Mouse (Mus musculus) lung, embryonic 16.5 days (tissue): ENCODE measurements at regions not wholly inside any gene's neighbourhood (a gene's known extent, or its start where the extent isn't known, plus 50 kb on each side); places are given as distances from the start of the nearest gene placed in this dataset.

Source experiments
- ATAC-seq: fragments of 200-750 bp; cut with Nextera tagmentation; 2 replicates; pipeline ENCODE4 v1.8.0; 2017; ENCODE audit warnings: low read depth, mild to moderate bottlenecking, moderate library complexity
- H3K27ac ChIP-seq: fragments of 300-500 bp; sonication (generic); 2 replicates; pipeline ENCODE4 v1.5.1; 2014; ENCODE audit warnings: mild to moderate bottlenecking, control low read depth, low read length
- H3K27me3 ChIP-seq: fragments of 300-500 bp; sonication (generic); 2 replicates; pipeline ENCODE4 v1.6.1; 2014; ENCODE audit warnings: low read depth, low read length, mixed read lengths; ENCODE audit not compliant: control insufficient read depth, insufficient read depth
- H3K36me3 ChIP-seq: fragments of 300-500 bp; sonication (generic); 2 replicates; pipeline ENCODE4 v1.6.1; 2014; ENCODE audit warnings: low read length; ENCODE audit not compliant: control insufficient read depth, insufficient read depth
- H3K4me1 ChIP-seq: fragments of 300-500 bp; sonication (generic); replicated peaks from 2 replicates; pipeline ENCODE4 v1.6.1; 2014; ENCODE audit warnings: low read length, mixed read lengths; ENCODE audit not compliant: control insufficient read depth, insufficient read depth
- H3K4me2 ChIP-seq: fragments of 300-500 bp; sonication (generic); 2 replicates; pipeline ENCODE4 v1.6.1; 2014; ENCODE audit warnings: low read depth, low read length, control low read depth
- H3K4me3 ChIP-seq: fragments of 300-500 bp; sonication (generic); 2 replicates; pipeline ENCODE4 v1.5.1; 2014; ENCODE audit warnings: mild to moderate bottlenecking, low read length, control low read depth
- H3K9ac ChIP-seq: fragments of 300-500 bp; sonication (generic); 2 replicates; pipeline ENCODE4 v1.6.1; 2014; ENCODE audit warnings: low read length, control low read depth
- H3K9me3 ChIP-seq: fragments of 300-500 bp; sonication (generic); 2 replicates; pipeline ENCODE4 v1.6.1; 2016; ENCODE audit warnings: low read length; ENCODE audit not compliant: control insufficient read depth
- WGBS: fragments of 180-500 bp; shearing (Covaris S2); extraction: QIAGEN DNeasy Blood & Tissue Kit; methylation state at CpG from one replicate; pipeline ENCODE4 v1.1.7; 2014; 5-methylcytosine and 5-hydroxymethylcytosine counted together

DNA sequence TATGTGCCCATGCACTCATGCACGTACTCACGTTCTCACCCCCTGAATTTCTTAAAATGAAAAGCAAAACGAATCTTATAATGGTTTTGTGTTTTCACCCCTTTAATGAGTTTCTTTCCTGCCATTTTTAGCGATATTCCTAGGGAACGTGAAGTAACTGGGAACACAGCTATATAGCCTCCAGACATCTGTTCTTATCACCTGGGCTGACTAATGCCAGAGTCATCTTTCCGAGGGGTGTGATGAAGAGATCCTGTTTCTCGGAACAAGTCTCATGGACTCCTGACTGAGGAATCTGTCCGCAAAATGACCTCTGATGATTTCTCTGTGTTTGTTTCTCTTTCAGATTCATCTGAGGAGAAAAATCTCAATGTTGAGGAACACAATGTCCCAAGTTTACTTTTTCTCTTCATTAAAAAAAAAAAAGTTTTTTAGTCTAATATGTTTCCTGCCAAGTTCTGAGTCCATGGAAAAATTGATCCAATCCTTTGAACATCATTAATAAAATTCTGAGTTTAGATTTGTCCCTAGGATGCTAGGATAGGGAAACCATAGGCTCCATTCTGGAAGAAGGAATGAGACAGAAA lies 435.7 kb upstream of the Tshz3 start:
- Histone ChIP-seq H3K27me3 (no peaks in the 10 kb centered on the region), H3K9me3 (no peaks in the 10 kb centered on the region), H3K4me1 (no peaks in the 10 kb centered on the region; the same call in 1 of the 2 replicates), H3K9ac (no peak overlapping the region), H3K4me2 (no peak overlapping the region), H3K4me3 (no peak overlapping the region), H3K27ac (no peak overlapping the region), H3K36me3 (no peaks in the 10 kb centered on the region)
- no peak for ATAC-seq
- WGBS, result 55% methylated on average over 8 of the region's 8 CpGs

DNA sequence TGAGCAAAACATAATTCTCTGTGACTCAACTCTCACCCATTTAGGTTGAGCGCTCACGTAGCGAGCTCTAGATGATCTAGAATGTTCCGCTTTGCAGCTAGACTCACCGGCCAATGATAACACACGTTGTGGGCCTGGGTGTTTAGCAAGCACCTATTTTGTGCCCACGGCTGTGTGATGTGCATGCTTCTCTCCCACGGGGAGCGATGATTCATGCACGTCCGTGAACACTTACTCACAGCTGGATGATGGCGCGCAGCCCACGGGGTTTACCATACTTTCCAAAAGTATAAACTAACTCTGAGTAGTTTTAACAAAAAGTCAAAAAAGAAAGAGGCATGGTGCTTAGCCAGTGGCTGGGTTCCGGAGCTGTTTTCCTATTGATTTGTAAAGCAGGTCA lies 440.8 kb upstream of the Tshz3 start:
- Histone ChIP-seq H3K36me3 (no peaks in the 10 kb centered on the region), H3K9ac (no peak overlapping the region), H3K4me1 (no peaks in the 10 kb centered on the region), H3K4me2 (no peak overlapping the region), H3K27ac (no peak overlapping the region), H3K9me3 (no peaks in the 10 kb centered on the region), H3K4me3 (no peak overlapping the region), H3K27me3 (no peaks in the 10 kb centered on the region)
- 82% methylated on average over 15 of the region's 15 CpGs for WGBS
- ATAC-seq, result no peak

DNA sequence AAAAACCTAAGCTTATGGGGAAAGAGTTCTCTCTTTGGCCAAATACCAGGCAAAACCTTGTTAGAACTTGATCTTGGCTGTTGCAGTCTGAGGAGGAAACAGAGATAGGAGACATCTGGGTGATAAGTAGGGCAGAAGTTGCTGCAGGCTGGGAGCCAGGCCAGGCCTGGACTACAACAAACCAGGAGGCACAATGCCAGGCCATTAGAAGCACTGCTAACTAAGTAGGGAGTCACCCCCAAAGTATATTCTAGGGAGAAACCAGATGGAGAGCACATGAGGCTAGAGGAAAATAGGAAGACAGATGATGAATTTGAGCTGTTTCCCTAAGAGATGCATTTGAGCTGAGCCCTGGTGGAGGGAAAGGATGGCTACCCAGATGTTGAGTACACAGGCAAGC lies 444.6 kb upstream of the Zfp507 start:
- peak; percentile 69 for ATAC-seq
- Histone ChIP-seq H3K9me3 (no peaks in the 10 kb centered on the region), H3K4me3 (no peak overlapping the region), H3K27ac (no peak overlapping the region), H3K27me3 (no peaks in the 10 kb centered on the region), H3K4me2 (no peak overlapping the region), H3K4me1 (no peaks in the 10 kb centered on the region), H3K36me3 (no peaks in the 10 kb centered on the region), H3K9ac (no peak overlapping the region)

DNA sequence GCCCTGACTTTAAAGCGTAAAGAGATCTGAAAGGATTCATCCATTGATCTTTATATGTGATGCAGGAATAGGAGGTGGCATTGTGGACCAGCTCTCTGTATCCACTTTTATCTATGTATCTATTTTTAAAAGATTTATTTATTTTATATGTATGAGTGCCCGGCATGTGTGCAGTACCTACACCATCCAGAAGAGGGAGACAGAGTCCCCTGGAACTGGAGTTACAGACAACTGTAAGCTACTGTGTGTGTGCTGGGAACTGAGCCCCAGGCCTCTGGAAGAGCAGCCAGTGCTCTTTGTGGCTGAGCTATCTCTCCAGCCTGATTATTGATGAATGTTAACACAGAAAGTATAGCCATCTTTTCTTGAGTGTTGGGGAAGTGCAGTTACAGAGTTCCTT lies 433.9 kb upstream of the Zfp507 start:
- H3K9me3 ChIP-seq, result peaks cover 4% of the 10 kb centered on the region
- H3K27me3 ChIP-seq, result no peaks in the 10 kb centered on the region
- no peaks in the 10 kb centered on the region for H3K36me3 ChIP-seq
- no peak overlapping the region for H3K27ac ChIP-seq
- 95% methylated on average over 2 of the region's 2 CpGs for WGBS
- H3K9ac ChIP-seq, result no peak overlapping the region
- no peak for ATAC-seq
- H3K4me2 ChIP-seq, result no peak overlapping the region
- H3K4me3 ChIP-seq, result no peak overlapping the region
- H3K4me1 ChIP-seq, result no peaks in the 10 kb centered on the region

DNA sequence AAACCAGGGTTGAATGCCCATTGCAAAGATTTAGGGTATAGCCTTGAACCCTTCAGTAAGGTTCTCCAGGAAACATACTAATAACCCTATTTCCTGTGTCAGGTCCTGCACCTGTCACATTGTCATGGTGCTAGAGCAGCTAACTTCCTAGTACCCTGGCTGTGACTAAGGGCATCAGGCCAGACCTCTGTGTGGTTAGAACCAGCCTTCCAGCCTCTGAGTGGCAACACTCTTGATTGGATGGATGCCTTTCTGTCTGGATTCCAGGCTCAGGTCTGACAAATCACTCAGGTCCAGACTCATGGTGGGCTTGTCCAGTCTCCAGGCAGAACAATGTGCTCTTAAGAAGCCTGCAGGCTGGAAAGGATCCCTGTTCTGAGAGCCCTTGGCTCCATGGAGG lies 426.2 kb upstream of the Zfp507 start:
- Histone ChIP-seq H3K4me3 (no peak overlapping the region), H3K4me1 (no peaks in the 10 kb centered on the region), H3K9me3 (no peaks in the 10 kb centered on the region), H3K27me3 (no peaks in the 10 kb centered on the region), H3K36me3 (no peaks in the 10 kb centered on the region), H3K27ac (no peak overlapping the region), H3K4me2 (no peak overlapping the region), H3K9ac (no peak overlapping the region)
- no peak for ATAC-seq

DNA sequence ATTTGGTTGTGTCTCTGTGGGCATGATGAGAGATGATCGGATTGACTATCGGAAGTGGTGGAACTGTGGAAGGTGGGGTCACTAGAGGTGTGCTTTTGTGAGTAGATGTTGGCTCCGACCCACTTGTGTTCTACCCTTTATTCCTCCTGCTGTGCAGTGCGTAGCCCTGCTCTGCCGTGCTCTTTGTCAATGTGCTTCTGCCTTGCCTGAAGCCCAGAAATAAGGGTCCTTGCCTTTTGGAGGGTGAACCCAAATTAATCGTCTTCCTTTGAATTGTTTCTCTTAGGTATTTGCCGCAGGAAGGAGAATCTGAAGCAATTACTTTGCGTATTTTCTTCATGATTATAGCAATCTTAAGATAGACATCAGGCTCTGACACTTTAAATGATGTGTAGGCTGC lies 421.6 kb upstream of the Zfp507 start:
- WGBS, result 90% methylated on average over 8 of the region's 8 CpGs

DNA sequence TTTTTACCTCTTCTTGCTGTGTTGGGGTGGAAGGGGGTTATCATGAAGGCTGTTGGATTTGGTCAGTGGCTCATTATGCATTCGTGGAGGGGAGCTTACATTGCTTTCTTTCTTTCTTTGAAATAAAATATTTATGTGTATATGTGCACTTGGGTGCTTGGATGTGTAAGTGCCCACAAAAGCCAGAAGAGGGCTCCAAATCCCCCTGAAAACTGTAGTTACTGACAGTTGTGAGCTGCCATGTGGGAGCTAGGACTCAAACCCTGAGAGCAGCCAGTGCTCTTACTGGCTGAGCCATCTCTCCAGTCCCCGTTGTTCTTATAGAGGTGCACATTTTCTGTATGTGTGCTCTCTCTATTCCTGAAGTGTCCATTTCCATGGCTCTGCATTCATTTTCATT lies 415.6 kb upstream of the Zfp507 start:
- H3K9ac ChIP-seq, result no peak overlapping the region
- no peaks in the 10 kb centered on the region for H3K9me3 ChIP-seq
- no peak for ATAC-seq
- H3K4me3 ChIP-seq, result no peak overlapping the region
- WGBS, result 51% methylated on average over 2 of the region's 2 CpGs
- no peaks in the 10 kb centered on the region for H3K36me3 ChIP-seq
- no peak overlapping the region for H3K4me2 ChIP-seq
- H3K4me1 ChIP-seq, result no peaks in the 10 kb centered on the region
- H3K27me3 ChIP-seq, result no peaks in the 10 kb centered on the region
- H3K27ac ChIP-seq, result no peak overlapping the region

More for the DNA sequence above, 421.6 kb upstream of the Zfp507 start:
- no peak overlapping the region for H3K27ac ChIP-seq
- H3K9me3 ChIP-seq, result no peaks in the 10 kb centered on the region
- H3K9ac ChIP-seq, result no peak overlapping the region
- H3K36me3 ChIP-seq, result no peaks in the 10 kb centered on the region
- no peaks in the 10 kb centered on the region for H3K27me3 ChIP-seq
- H3K4me2 ChIP-seq, result no peak overlapping the region
- no peak overlapping the region for H3K4me3 ChIP-seq
- ATAC-seq, result no peak
- no peaks in the 10 kb centered on the region for H3K4me1 ChIP-seq

DNA sequence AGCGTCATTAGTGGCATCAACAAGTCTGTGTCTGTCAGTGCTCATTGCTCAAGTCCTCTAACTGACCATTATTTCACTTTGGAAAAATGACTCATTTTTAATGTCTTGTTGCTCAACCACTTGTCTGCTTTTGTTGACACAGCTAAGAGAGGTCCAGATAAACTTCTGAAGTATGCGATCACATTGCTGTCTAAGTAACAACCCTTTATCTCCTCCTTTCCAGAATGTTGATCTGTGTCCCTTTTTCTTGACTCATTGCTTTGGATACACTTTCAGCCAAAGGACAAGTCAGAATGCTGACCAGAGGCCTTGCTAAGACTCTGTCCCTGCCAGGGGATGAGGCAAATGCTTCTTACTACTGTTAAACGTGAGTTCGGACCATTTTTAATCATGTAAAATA lies 407.2 kb upstream of the Zfp507 start:
- no peak overlapping the region for H3K9ac ChIP-seq
- no peak for ATAC-seq
- H3K27ac ChIP-seq, result no peak overlapping the region
- H3K36me3 ChIP-seq, result no peaks in the 10 kb centered on the region
- H3K4me3 ChIP-seq, result no peak overlapping the region
- 76% methylated on average over 4 of the region's 4 CpGs for WGBS
- H3K4me2 ChIP-seq, result no peak overlapping the region
- no peaks in the 10 kb centered on the region for H3K27me3 ChIP-seq
- no peaks in the 10 kb centered on the region; the same call in 1 of the 2 replicates for H3K9me3 ChIP-seq
- no peaks in the 10 kb centered on the region for H3K4me1 ChIP-seq

DNA sequence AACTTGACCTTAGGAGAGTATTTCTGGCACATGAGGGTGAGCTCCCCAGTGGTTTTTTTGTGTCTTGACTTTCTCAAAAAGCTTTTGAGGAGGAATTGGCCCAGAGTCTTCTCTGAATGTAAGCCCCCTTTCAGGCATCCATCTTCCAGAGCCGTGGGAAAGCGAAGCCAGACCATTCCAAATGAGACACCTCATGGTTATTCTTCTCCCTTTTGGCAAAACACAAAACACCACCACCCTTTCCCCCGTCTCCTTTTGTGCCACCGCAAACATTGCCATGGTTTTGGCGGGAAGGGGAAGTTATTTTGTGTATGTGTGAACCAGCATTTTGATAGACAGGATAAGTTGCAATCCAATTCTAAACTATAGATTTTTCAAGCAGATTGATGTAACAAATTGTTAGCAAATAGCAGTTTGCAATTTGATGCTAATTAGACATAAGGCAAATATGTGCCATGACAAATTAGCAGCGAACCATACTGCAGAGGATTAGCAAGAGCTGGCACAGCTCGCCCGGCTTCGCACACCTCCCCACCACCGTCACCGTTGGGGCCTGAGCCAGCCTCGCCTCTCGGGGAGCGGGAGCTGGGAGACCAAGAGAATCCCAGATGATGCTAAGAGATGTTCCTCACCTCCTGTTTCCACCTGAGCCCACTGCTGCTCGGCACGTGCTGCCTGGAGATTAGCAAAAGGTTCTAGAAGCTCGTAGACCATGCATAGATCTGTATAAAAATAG lies 404.9 kb upstream of the Zfp507 start:
- Histone ChIP-seq H3K4me1 (no peaks in the 10 kb centered on the region), H3K36me3 (no peaks in the 10 kb centered on the region), H3K4me2 (no peak overlapping the region), H3K27ac (no peak overlapping the region), H3K9me3 (no peaks in the 10 kb centered on the region; the same call in 1 of the 2 replicates), H3K27me3 (no peaks in the 10 kb centered on the region), H3K4me3 (no peak overlapping the region), H3K9ac (no peak overlapping the region)
- no peak for ATAC-seq
- 87% methylated on average over 17 of the region's 17 CpGs for WGBS
